Mouse (Mus musculus) G1E-ER4 (cell line): ENCODE results near the gene Gm49325. TPM values are rescaled to one million over a fixed set of nuclear protein-coding genes. Genes with fewer than 3 reads are reported as not detected.

Experiments used
- GATA1 ChIP-seq: IDR thresholded peaks from one replicate; pipeline ENCODE4 v1.8.0; 2012; ENCODE audit warnings: low read length, inconsistent platforms
- polyA plus RNA-seq: library from polyadenylated mRNA; stranded (reverse); fragments of >175 nt; gene quantifications from 2 replicates; pipeline ENCODE4 v1.2.3, GENCODE M21; 2012

Gene Gm49325
- polyA plus RNA-seq, 1 experiment, result not detected

DNA sequence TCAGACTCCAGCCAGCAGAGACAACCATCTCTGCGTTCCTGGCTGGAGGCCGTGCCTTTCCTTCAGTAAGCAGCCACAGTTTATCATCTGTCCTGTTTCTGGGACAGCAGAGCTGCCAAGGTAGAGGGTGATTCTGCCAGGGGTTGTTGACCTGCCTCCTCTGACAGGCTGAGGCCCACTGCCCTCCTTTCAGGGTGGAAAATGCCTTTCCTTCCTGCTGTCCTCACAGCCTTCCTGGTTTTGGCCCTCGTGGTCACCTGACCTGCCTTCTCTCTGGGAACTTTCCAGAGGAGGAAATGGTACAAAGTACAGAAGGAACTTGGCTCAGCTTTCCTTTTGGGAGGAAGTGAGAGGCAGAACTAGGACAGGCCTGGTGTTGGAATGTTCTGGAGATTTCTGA, 7.4 kb downstream of the Gm49325 start:
- TF ChIP-seq GATA1, result no peak

DNA sequence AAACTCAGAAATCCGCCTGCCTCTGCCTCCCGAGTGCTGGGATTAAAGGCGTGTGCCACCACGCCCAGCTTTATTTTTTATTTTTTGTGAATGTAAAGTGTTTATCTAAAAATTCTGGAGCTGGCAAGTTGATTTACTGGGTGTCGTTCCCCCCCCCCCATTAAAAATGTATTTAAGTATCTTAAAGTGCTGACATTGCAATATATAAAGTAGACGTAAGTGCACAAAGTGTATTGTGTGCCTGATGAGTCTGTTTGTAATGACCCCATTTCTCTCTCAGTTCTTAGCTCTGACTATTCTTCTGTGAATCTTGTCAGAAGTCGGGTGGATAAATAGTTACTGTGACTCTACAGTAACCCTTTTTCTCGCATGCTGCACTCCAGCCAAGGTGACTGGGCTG, 9.7 kb downstream of the Gm49325 start:
- no peak for TF ChIP-seq GATA1

DNA sequence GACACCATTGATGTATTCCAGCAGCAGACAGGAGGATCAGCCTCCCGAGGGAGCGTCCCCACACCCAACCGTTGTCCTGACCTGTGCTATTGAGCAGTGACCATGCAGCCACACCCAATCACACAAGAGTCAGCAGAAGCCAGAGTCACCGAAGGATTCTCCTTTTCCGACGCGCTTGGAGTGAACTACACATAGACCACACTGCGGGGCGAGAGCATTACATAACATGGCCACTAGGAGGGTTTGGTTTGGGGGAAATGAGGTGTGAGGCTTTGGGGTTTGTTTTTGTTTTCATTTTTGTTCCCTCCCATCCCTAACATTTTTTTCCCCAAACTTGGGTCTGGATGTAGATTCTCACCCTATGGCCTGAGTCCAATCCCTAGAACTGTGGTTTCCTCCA, 10.2 kb downstream of the Gm49325 start:
- no peak for TF ChIP-seq GATA1

DNA sequence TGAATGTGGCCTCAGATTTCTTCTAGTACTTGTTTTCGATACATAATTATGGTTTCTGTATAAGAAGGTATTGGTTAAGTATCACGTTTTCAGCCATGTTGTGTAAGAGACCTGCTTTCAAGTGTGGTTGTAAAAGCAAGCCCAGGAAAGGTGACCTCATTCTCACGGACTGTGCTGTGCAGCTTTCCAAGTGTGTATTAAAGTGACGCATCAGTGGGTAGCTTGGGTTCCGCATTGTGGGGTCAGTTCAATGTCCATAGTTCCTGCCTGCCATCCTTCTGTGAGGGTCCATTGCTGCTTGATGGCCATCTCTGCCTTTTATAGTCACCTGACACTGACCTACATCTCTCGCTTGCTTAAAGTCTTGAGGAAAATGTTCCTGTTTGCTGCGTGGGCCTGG, 10.9 kb downstream of the Gm49325 start:
- no peak for TF ChIP-seq GATA1

DNA sequence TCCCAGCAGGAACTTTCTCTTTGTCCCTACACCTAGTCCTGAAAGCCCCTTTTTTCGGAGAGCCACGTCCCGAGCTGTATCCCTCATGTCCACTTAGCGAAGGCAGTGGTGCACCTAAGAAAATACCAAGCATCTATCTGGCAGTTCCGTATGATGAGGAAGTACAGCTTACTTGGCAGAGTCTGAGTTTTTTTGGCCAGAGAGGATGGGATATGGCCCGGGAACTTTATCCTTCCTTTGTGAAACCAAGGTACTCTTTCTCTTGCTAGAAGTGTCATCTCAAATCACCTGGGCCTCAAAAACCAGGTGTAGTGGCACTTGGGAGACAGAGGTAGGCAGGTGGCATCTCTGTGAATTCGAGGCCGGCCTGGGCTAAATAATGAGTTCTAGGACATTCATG, 15.5 kb downstream of the Gm49325 start:
- TF ChIP-seq GATA1, result no peak

DNA sequence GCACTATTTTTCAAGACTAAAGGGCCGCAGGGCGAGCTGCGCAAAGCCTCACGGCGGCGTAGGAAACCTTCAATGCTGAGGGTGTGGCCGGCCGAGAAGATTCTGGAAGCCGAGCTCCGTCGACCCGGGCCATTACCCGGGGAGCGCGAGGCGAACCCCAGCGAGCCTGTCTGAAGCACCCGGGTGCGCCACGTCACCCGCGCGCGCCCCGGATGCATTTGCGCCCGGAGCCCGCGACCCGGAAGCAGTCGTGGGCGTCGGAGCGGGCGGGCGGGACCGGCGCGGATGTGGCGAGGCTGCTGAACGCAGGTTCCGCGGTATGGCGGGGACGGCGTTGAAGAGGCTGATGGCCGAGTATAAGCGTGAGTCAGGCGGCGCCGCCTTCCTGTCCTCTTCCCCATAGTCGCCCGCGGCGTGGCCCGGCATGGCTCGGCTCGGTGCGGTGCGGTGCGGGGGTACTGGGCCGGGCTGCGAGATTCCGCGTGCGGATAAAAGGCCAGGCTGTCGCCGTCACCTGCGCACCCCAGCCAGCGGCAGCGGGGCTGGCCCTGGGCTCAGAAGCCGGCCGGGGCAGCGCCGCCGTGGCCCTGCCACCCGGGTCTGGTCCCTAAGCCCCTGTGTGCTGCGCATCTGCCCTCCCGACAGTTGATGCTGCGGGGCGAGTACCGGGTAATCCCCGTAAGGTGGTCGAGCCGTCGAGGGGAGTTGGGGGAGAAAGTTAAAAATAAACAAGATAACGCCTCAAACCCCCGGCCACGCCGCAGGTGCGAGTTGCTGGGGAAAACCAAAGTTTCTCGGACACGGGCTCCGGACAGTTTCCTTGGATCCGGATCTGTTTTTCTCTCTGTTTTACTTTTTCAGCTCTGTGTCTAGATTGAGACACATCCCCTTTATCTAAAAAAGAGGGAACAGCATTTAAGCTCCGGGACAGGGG, 16.3 kb downstream of the Gm49325 start, which contains the start of gene Ube2g2:
Gene Ube2g2 (plus strand): TSS at position 221 of the 934 bp plus-strand sequence.
- no peak for TF ChIP-seq GATA1

DNA sequence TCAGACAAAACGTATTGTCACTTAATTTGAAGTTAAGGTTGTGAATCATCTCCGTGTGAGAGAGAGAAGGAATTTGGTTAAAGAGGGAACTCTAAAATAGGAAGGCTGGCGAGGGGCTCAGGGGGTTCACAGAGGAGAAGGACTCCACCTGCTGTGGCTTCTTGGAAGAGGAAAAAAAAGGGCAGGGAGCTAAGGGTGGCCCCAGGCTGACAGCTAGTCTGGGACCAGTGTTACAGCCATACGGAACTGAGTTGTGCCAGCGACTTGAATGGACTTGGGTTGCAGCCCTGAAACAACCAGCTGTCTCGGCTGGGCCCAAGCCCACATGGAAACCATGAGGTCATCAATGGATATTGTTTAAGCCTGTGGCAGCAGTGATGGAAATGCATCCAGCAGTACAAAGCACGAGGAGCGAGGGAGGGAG, 17.1 kb downstream of the Gm49325 start:
- no peak for TF ChIP-seq GATA1

DNA sequence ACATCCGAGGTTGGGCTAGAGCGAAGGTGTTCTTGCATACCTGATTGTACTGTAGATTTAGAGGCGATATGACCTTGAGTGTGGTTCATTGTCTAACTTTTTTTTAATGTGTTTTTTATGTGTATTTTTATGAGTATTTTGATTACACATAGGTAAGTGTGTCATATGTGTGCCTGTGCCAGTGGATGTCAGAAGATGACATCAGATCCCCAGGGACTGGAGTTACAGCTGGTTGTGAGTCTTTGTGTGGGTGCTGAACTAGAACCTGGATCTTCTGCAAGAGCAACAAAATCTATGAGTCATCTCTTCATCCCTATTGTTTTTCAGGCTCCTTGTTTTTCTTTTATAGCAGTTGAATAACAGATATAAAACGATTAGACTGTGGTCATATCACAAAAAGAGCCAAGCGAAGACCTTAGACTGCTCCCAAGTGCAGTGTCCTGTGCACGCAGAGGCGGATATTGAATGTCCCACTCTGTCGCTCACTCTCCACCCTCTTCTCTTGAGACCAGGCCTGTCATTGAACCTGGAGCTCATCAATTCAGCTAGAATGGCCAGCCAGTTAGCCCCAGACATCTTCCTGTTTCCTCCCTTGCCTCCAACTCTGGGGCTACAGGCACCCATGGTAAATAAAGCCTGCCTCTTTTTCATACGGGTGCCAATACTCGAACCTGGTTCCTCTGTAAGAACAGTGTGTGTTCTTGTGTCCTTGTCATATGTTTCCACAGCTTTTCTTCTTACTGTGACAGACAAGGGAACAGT, 17.8 kb downstream of the Gm49325 start:
- no peak for TF ChIP-seq GATA1

DNA sequence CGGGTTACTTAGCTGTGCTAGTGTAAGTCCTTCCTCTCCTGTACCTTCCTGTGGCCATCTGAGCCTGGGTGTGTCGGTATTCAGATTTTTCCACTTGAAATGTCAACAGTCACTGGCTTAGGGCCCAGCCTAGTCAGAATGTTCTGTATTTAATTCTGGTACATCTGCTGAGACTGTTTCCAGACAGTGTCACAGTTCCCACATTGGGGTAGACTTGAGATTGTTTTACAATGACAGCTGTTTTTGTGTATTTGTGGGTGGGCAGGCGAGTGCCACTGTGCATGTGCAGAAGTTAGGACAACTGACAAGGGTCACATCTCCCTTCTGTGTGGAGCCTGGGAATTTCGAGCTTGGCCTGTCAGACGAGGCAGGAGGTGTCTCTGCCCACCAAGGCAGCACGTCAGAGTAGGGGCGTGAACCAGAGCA, 18.6 kb downstream of the Gm49325 start:
- TF ChIP-seq GATA1, result no peak

DNA sequence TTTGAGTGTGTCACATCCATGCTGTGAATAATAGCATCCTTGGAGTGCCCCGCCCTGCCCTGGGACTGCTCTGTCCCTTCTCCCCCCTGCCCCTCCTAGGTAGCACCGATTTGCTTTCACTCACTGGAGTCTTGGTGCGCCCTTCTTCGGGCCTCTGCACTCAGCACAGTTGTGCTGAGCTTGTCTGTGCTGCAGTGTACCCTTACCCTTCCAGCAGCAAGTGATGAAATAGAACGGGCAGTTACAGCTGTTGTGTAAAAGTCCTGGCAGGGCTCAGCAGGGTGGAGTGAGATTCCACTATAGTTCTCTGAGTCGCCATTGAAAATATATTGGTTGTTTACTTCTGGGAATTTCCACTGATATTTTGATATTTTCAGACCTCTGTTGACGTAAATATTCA, 20.0 kb downstream of the Gm49325 start:
- TF ChIP-seq GATA1, result no peak

DNA sequence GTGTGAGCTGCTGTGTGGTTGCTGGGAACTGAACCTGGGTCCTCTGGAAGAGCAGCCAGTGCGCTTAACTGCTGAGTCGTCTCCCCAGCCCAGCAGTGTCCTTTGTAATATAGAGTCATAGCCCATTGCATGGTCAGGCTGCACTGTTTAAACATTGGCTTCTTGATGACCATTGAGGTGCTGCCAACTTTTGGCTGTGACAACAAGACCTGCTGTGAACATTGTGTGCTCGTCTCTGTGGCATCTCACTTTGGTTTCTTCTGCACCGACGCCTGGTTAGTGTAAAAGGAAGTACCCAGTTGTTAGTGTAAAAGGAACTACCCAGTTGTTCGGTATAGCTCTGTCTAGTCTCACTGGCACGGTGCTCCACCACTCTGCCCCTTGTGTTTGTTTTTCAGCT, 20.6 kb downstream of the Gm49325 start:
- TF ChIP-seq GATA1, result no peak

DNA sequence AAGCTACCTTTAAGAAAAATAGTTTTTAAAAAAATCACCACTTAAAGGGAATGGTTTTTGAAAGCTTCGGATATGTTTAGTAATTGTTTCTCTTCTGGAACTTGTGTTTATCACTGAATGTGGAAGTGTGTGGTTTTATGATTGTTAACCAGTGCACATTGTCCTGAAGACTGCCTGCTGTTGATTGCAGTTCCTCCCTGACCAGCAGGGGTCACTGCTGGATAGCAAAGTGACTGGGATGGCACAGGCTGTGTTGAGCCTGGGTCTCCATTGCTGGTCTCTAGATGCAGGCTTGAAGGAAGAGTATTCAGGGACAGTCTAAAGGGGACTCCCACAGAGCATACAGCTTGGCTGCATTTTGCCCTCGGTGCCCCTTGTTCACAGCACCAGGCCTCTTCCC, 21.5 kb downstream of the Gm49325 start:
- no peak for TF ChIP-seq GATA1

DNA sequence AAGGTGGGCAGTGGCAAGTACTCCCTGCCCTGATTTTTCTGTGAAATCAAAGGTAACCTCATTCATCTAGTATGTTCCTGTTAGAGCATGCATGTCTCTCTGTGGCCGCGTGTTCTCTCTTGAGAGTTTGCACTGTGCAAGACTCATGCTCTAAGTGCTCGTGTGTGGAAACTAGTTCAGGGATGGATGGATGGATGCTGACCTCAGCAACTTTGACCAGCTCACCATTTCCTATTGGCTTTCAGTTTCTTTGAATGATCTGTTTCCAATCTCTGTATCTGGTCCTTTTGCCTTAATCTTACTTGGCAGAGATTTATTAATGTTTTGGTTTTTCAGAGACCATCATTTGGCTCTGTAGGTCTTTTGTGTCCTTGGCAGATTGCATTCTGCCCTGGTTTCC, 23.2 kb downstream of the Gm49325 start:
- TF ChIP-seq GATA1, result no peak

DNA sequence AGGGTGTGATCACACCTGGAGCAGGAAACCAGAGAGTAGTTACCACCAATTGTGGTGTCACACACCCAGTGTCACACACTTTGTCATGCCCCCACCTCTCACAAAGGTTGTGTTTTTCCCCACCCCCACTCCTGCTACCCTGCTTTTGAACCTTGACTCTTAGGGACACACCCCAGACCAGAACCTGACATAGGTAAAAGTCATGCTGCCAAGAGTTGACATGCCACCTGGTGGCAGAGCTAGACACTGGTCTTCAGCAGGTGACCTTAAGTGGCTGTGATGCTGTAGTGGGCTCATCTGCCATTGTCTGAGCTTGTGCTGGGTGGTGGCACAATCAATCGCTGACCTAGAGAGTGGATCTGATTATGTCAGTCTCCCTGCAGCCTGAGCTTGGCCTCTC, 24.0 kb downstream of the Gm49325 start:
- no peak for TF ChIP-seq GATA1

DNA sequence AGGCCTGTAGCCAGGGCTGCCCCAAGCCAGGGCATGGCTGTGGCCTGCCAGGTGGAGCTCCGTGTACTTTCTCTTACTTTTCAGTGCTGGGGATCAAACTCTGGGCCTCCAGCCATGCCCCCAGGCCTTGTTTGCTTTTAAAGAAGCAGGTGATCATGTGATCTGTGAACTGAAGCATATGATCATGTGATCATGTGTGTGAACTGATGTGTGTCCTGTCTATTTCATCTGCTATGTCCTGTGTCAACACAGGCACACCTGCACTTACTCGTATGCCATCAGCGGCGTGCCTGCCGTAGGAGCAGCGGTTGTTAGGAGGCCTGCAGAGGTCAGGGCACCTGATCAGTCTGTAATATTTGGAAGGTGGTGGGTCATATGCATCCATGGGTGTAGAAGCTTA, 28.0 kb downstream of the Gm49325 start:
- no peak for TF ChIP-seq GATA1

DNA sequence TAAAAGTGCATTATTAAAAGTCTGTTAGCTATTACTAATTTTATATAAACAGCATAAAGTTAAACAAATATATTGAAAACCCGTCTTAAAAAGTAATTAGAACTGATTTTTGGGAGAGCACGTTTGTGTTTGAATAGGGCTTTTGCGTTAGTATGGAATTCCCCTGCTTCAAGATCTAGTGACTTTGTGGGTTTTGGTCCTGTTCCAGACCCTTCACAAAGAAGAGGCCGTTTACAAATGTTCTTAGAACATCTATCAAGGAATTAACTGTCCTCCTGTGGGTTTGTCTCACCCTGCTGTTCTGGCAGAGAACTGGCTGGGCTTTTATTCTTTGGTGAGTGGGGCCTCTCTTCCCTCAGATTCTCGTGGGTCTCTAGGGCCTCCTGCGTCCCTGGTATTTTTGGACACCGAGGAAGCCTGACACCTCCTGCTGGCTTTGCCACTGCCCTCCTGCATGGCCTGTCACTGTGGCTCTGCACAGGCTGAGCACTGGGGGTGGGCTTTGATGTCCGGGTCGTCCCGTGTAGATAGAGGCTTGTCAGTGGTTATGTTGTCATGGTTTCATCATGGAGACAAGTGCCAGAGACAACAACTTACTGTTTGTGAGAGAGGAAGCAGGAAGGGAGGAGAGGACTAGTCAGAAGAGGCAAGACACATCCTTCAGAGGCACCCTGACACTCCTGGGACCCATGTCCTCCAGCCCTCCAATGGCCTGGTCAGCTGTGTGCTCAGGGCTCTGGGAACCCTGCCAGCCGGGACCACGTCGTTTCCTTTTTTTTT, 28.6 kb downstream of the Gm49325 start:
- no peak for TF ChIP-seq GATA1
